Mouse (Mus musculus) heart, embryonic 11.5 days (tissue): ENCODE measurements around the gene 3300002I08Rik. TPM values are rescaled to one million over a fixed set of nuclear protein-coding genes. Genes with fewer than 3 reads are reported as not detected.
"Not testable (repeated sequence)": the region's sequence is repeated elsewhere in the genome, so short reads cannot be mapped to it uniquely, and the experiment has no call there.

ENCODE experiments used
- ATAC-seq: fragments of 200-750 bp; cut with Nextera tagmentation; replicated peaks from 2 replicates; pipeline ENCODE4 v1.8.0; 2017; ENCODE audit warnings: moderate library complexity; ENCODE audit not compliant: insufficient number of reproducible peaks, low FRiP score, low TSS enrichment
- H3K27ac ChIP-seq: fragments of 300-500 bp; sonication (generic); 2 replicates; pipeline ENCODE4 v1.5.1; 2014; ENCODE audit warnings: mild to moderate bottlenecking, low read depth, low read length
- H3K27me3 ChIP-seq: fragments of 300-500 bp; sonication (generic); 2 replicates; pipeline ENCODE4 v1.6.1; 2014; ENCODE audit warnings: mild to moderate bottlenecking, low read length, mixed read lengths; ENCODE audit not compliant: control insufficient read depth, insufficient read depth
- H3K36me3 ChIP-seq: fragments of 300-500 bp; sonication (generic); 2 replicates; pipeline ENCODE4 v1.6.1; 2014; ENCODE audit warnings: mild to moderate bottlenecking, low read length, moderate library complexity, mixed read lengths; ENCODE audit not compliant: control insufficient read depth, insufficient read depth
- H3K4me1 ChIP-seq: fragments of 300-500 bp; sonication (generic); 2 replicates; pipeline ENCODE4 v1.6.1; 2014; ENCODE audit warnings: low read length; ENCODE audit not compliant: control insufficient read depth, insufficient read depth
- H3K4me2 ChIP-seq: fragments of 300-500 bp; sonication (generic); 2 replicates; pipeline ENCODE4 v1.6.1; 2014; ENCODE audit warnings: mild to moderate bottlenecking, moderate library complexity
- H3K4me3 ChIP-seq: fragments of 300-500 bp; sonication (generic); 2 replicates; pipeline ENCODE4 v1.5.1; 2014; ENCODE audit warnings: low read depth, low read length
- H3K9ac ChIP-seq: fragments of 300-500 bp; sonication (generic); 2 replicates; pipeline ENCODE4 v1.6.1; 2014; ENCODE audit warnings: mild to moderate bottlenecking, low read depth, low read length, moderate library complexity
- H3K9me3 ChIP-seq: fragments of 300-500 bp; sonication (generic); replicated peaks from 2 replicates; pipeline ENCODE4 v1.6.1; 2016; ENCODE audit warnings: low read length; ENCODE audit not compliant: control insufficient read depth
- WGBS: fragments of 180-500 bp; shearing (Covaris S2); extraction: QIAGEN DNeasy Blood & Tissue Kit; methylation state at CpG from one replicate; pipeline ENCODE4 v1.1.7; 2014; ENCODE audit not compliant: insufficient replicate concordance; 5-methylcytosine and 5-hydroxymethylcytosine counted together
- polyA plus RNA-seq: library from polyadenylated mRNA; unstranded; fragments of >200 nt; fragmentation: Nextera tagmentation; extraction: Ambion mirVana; gene quantifications from 2 replicates; pipeline ENCODE4 v1.2.1, GENCODE M21; 2014

3300002I08Rik gene
- polyA plus RNA-seq, 1 experiment from 2014 or later = 6.1 TPM

- not testable (repeated sequence) for H3K27me3 ChIP-seq, H3K9me3 ChIP-seq, H3K4me1 ChIP-seq, H3K36me3 ChIP-seq
- Histone ChIP-seq H3K27ac (peak overlapping the region; percentile 41; the same call in 1 of the 2 replicates), H3K9ac (peak overlapping the region; percentile 78), H3K4me3 (peak overlapping the region; percentile 59), H3K4me2 (peak overlapping the region; percentile 72)
- ATAC-seq = peak; percentile 99
- 14% methylated on average over 19 of the region's 19 CpGs for WGBS
Measured at GRCm38 (mm10) chr2:150310952-150311884, 51.3 kb downstream of the 3300002I08Rik start.

DNA sequence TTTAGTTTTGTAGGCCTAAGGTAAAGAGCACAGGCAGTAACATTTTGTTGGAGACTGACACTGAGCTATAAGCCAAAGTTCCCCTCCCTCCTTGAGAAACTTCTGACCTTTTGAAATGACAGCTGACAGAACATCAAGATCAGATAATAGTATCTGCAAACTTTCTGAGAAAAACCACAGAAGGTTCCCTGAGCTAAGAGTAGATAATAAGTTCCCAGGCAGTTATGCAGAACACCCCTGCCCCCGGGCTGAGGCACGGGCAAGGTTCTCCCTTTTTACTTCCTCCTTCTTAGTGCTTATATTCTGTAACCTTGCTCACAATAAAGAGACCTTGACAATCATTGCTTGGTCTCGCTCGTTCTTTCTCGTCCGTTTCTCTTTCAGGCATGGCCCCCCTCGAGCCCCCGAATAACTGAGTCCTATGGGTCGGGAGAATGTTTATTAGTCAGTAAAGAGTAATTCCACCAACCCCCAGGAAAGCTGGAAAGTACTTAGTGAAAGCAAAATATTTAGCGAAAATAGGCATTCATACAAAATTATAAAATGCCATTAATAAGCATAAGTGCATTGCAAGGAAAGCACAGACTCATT lies 55.3 kb downstream of the 3300002I08Rik start:
- Histone ChIP-seq H3K4me2 (no peak overlapping the region), H3K36me3 (no peaks in the 10 kb centered on the region), H3K27ac (no peak overlapping the region), H3K27me3 (no peaks in the 10 kb centered on the region), H3K4me3 (no peak overlapping the region), H3K4me1 (no peaks in the 10 kb centered on the region), H3K9me3 (no peaks in the 10 kb centered on the region; the same call in 1 of the 2 replicates), H3K9ac (no peak overlapping the region)
- WGBS = 76% methylated on average over 10 of the region's 10 CpGs
- no peak for ATAC-seq

DNA sequence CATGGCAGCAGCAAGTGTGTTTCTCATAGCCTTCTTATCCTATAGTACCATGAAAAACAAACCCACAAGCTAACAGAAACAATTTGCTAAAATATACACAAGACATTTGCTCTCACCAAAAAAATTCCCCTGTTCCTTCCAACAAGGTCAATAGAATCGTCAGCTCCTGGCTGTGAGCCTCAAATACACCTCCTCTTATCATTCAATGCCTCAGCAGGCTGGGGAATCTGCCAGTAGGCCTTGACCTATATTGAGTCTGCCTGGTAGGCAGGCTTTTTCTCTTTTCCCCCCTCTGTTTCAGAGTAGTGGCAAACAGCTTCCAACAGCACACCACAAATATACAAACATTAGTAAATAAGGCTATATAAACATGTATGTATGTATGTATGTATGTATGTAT lies 63.5 kb downstream of the 3300002I08Rik start:
- Histone ChIP-seq H3K9ac (no peak overlapping the region), H3K27ac (no peak overlapping the region), H3K4me2 (no peak overlapping the region), H3K36me3 (no peaks in the 10 kb centered on the region), H3K27me3 (no peaks in the 10 kb centered on the region), H3K4me3 (no peak overlapping the region), H3K4me1 (no peaks in the 10 kb centered on the region), H3K9me3 (peaks cover 4% of the 10 kb centered on the region)
- ATAC-seq = no peak
- WGBS = 45% methylated on average over 1 of the region's 1 CpGs

GRCm38 (mm10) chr2:150293669-150294068 lies 68.9 kb downstream of the 3300002I08Rik start:
- Histone ChIP-seq H3K4me1 (no peaks in the 10 kb centered on the region), H3K36me3 (no peaks in the 10 kb centered on the region), H3K27me3 (no peaks in the 10 kb centered on the region), H3K4me2 (no peak overlapping the region), H3K9ac (no peak overlapping the region), H3K9me3 (no peaks in the 10 kb centered on the region), H3K4me3 (no peak overlapping the region), H3K27ac (no peak overlapping the region)
- 70% methylated on average over 6 of the region's 6 CpGs for WGBS
- ATAC-seq = no peak

Other genes starting within 250 kb of the 3300002I08Rik start
- 5.3 and 7.5 TPM in 2 replicates for gene Zfp120, start 226.1 kb downstream of the 3300002I08Rik start, polyA plus RNA-seq
- not detected in 2 replicates for gene Gm10770, start 183.1 kb downstream of the 3300002I08Rik start, polyA plus RNA-seq
- gene Gm14139, start 181.0 kb downstream of the 3300002I08Rik start, polyA plus RNA-seq = not detected in 2 replicates
- gene Zfp937, start 144.7 kb downstream of the 3300002I08Rik start, polyA plus RNA-seq = 4.4 and 5.9 TPM in 2 replicates
- gene Gm21994, start 107.2 kb downstream of the 3300002I08Rik start, polyA plus RNA-seq = 1.8 and 2.7 TPM in 2 replicates
- gene Gm14124, start 105.2 kb downstream of the 3300002I08Rik start, polyA plus RNA-seq = 0.04 TPM in 1 of 2 replicates, not detected in the other
- gene Gm10130, start 39.1 kb downstream of the 3300002I08Rik start, polyA plus RNA-seq = 2.3 and 2.8 TPM in 2 replicates
- 4.1 and 4.4 TPM in 2 replicates for gene Zfp442, start 88.7 kb upstream of the 3300002I08Rik start, polyA plus RNA-seq
- gene Zfp345, start 122.3 kb upstream of the 3300002I08Rik start, polyA plus RNA-seq = 0.06 and 0.31 TPM in 2 replicates
- 0.38 and 0.59 TPM in 2 replicates for gene Cst7, start 207.7 kb upstream of the 3300002I08Rik start, polyA plus RNA-seq
- 31.1 and 35.2 TPM in 2 replicates for gene Apmap, start 245.8 kb upstream of the 3300002I08Rik start, polyA plus RNA-seq